Mouse (Mus musculus): ENCODE measurements around the gene Gng11. TPM values are rescaled to one million over a fixed set of nuclear protein-coding genes. Genes with fewer than 3 reads are reported as not detected.

Gng11 gene
- polyA plus RNA-seq, 1 experiment: 3.6 TPM

GRCm38 (mm10) chr6:4054387-4054786 lies 50.7 kb downstream of the Gng11 start:
- TF ChIP-seq CTCF (IDR thresholded peaks at IDR 0.05; ENCODE audit: low read depth, low read length) (no peak), POLR2A (IDR thresholded peaks at IDR 0.05; ENCODE audit: borderline replicate concordance, low read depth, low read length) (no peak)
- H3K4me3 ChIP-seq (ENCODE audit: insufficient read depth, low read length): no peak overlapping the region
- peaks cover 5% of the 10 kb centered on the region; the same call in 1 of the 2 replicates for H3K4me1 ChIP-seq (ENCODE audit: control insufficient read depth, insufficient read depth, low read length)
- H3K27ac ChIP-seq (ENCODE audit: insufficient read depth, low read depth, low read length): no peak overlapping the region

Other genes starting within 250 kb of the Gng11 start
- gene Calcr, start 239.2 kb upstream of the Gng11 start, polyA plus RNA-seq (2012; ENCODE audit: insufficient read depth, insufficient read length, missing spikeins): not detected in 2 replicates
- not detected in 2 replicates for gene Tfpi2, start 15.0 kb upstream of the Gng11 start, polyA plus RNA-seq (2012; ENCODE audit: insufficient read depth, insufficient read length, missing spikeins)
- not detected in 2 replicates for gene Gngt1, start 10.1 kb upstream of the Gng11 start, polyA plus RNA-seq (2012; ENCODE audit: insufficient read depth, insufficient read length, missing spikeins)
- 39.5 and 44.8 TPM in 2 replicates for gene Bet1, start 83.1 kb downstream of the Gng11 start, polyA plus RNA-seq (2012; ENCODE audit: insufficient read depth, insufficient read length, missing spikeins)

Measured in bone marrow macrophage, adult 2 months (primary cell).